Mouse (Mus musculus): ENCODE results near the gene Zbtb40. TPM values are rescaled to one million over a fixed set of nuclear protein-coding genes. Genes with fewer than 3 reads are reported as not detected.

Gene Zbtb40
- 9.9 and 10.2 TPM in 2 replicates for total RNA-seq (2021)
- long read RNA-seq, experiment 1, partial matches to known transcripts = 0 of 6 reads
- long read RNA-seq, experiment 1, other reads (novel, unspliced or antisense) = 6 of 6 reads
- long read RNA-seq, experiment 2, partial matches to known transcripts = 0 of 3 reads
- long read RNA-seq, experiment 2, other reads (novel, unspliced or antisense) = 3 of 3 reads

DNA sequence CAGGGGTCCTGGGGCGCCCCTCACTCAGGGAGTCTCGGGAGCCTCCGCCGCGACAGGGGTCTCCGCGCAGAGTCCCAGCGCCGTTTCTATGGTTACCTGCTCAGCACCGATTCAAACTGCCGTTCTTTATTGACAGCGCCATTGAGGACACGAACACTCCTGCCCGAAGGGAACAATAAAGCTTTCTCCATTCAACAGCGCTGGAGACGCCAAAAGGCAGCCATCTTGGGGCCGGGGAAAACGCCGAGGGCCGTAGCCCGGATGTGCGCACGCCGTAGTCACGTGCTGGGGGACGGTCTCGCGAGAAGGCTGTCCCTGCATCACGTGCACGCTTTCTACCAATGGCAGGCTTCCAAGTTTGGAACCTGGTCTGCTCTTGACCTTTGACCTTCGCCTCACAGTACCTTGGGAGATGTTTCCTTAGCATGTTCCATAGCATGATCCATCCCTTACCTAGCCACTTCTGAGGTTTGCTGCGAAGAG is at the start of gene Zbtb40:
Gene Zbtb40 (minus strand): TSS at position 252 of the 483 bp plus-strand sequence.
- DNase-seq = peak; percentile 97

DNA sequence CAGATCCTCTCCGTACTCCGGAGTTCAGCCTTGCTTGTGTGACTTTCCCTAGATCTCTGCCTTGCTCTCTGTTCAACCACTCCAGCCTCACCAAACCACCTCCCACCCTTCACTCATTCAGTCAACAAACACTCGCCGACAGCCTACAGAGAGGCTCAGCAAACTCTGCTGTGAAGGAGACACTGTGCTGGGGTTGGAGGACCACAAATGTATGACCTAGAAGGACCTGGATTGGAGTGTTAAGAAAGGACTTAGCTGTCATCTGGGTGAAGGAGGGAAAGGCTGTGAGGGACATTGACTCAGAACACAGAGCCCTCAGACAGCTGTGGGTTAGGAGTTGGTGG is 49.4 kb upstream of the Zbtb40 start:
- DNase-seq = no peak

GRCm38 (mm10) chr4:137097246-137097983 is 48.8 kb upstream of the Zbtb40 start:
- no peak for DNase-seq

- peak; percentile 33 for DNase-seq
Measured at GRCm38 (mm10) chr4:137096353-137096752, 47.8 kb upstream of the Zbtb40 start.

GRCm38 (mm10) chr4:137085083-137085810 is 36.6 kb upstream of the Zbtb40 start:
- peak; percentile 35 for DNase-seq

DNA sequence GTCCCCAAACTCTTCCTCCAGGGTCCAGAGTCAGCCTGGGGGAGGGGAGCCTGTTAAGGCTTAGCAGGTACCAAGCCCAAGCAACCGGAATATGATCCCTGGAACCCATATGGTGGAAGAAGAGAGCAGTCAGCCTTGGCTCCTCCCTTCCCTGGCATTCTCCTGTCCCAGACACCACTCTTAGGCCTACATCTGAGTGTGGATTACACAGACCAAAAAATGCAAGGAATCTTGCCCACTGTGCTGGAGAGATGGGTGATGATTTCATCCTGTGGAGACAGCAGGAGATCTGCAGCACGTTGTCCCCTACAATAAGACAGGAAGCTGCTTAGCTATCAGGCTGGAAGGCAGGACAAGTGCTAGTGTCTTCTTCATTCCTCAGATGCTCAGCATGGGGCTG is 34.3 kb upstream of the Zbtb40 start:
- no peak for DNase-seq

- DNase-seq = no peak
Measured at GRCm38 (mm10) chr4:137081401-137081800, 32.8 kb upstream of the Zbtb40 start.

GRCm38 (mm10) chr4:137077216-137077615 is 28.6 kb upstream of the Zbtb40 start:
- peak; percentile 47 for DNase-seq

- DNase-seq = no peak
Measured at GRCm38 (mm10) chr4:137071204-137071603, 22.6 kb upstream of the Zbtb40 start.

GRCm38 (mm10) chr4:137068491-137068890 is 19.9 kb upstream of the Zbtb40 start:
- DNase-seq = no peak

- DNase-seq = no peak
Measured at GRCm38 (mm10) chr4:137065846-137066245, 17.2 kb upstream of the Zbtb40 start.

DNA sequence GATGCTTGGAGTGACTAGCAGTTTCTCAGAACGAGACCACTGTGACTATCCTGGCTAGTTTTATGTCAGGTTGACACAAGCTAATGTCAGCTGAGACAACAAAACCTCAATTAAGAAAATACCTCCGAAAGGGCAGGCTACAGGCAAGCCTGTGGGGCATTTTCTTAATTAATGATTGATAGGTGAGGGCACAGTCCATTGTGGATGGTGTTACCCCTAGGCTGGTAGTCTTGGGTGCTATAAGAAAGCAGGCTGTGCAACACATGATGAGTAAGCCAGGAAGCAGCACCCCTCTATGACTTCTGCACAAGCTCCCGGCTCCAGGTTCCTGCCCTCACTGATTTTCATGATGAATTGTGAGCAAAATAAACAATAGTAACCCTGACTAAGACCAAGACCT is 6.3 kb upstream of the Zbtb40 start:
- no peak for DNase-seq

DNA sequence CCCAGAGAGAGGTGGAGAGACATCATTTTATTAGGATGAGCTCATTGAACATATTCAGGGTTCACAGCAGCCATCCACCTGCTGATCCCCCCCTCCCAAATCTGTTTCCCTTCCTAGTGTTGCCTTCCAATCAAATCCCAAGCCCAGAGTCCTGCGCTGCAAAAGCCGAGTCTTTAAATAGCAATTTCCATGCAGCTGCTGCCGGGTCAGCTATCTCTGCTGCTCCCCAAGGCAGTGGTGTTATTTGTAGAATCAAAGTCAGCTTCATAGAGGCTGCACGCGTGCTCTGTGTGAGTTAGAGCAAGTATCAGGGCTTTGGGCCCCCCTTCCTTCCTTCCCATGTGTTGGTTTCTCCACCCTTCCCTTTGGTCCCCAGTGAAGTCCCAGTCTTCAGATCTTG is 5.2 kb upstream of the Zbtb40 start:
- DNase-seq = no peak

GRCm38 (mm10) chr4:137047840-137048549 is 606 bp downstream of the Zbtb40 start:
- peak; percentile 45 for DNase-seq

- DNase-seq = no peak
Measured at GRCm38 (mm10) chr4:137046110-137046509, 2.5 kb downstream of the Zbtb40 start.

GRCm38 (mm10) chr4:137044516-137044915 is 4.1 kb downstream of the Zbtb40 start:
- DNase-seq = peak; percentile 17

- DNase-seq = peak; percentile 57
Measured at GRCm38 (mm10) chr4:137043799-137044198, 4.8 kb downstream of the Zbtb40 start.

DNA sequence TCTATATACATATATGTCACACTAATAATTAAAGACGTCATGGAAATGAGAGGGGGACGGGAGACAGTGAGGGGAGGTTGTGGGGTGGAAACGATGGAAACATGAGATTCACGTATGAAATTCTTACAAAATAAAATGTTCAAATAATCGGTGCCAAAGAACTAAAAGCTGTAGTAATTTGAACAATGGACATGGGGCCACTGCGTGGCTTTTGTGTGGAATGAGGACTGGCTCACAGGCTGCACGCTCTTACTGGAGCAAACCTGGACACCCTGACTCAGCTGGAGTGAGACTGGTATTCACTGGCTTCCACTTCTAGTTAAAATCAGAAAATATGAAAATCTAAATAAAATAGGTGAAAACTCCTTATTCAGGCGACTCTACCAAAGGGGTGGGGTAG is 6.6 kb downstream of the Zbtb40 start:
- DNase-seq = no peak

- peak; percentile 11 for DNase-seq
Measured at GRCm38 (mm10) chr4:137041161-137041621, 7.4 kb downstream of the Zbtb40 start.

DNA sequence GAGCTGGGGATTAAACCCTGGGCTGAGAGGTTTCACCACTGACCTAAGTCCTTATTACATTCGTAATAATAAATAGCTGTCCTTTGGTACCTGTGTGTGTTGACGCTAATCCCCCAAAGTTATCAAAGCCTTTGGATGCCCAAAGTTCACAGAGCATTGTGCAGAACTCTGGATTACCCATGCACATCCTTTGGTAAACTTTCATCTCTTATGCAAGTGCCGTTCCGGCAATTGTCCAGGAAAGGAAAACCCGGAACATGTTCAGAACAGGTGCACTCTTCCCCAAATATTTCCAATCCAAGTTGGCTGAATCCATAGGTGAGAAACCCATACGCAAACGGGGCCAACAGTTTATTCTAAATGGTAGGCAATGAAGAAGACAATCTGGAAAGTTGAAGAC is 9.2 kb downstream of the Zbtb40 start:
- DNase-seq = no peak

DNA sequence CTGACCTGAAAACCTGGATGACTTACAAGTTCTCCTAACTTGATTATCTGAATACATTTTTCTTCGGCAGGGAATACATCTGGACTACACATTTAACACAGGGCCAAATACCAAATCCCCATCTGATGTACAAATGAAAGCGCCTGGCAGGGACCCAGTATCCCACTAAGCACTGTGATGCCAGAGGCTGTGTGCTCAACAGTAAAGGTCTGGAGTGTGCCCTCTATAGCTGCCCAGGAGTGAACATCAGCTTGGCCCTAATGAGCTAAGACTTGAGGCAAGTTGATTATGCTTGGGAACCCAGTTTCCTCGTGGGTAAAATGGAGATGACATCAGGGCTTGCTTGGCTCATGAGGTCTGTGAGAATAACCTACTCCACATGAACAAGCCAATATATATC is 10.1 kb downstream of the Zbtb40 start:
- DNase-seq = no peak

DNA sequence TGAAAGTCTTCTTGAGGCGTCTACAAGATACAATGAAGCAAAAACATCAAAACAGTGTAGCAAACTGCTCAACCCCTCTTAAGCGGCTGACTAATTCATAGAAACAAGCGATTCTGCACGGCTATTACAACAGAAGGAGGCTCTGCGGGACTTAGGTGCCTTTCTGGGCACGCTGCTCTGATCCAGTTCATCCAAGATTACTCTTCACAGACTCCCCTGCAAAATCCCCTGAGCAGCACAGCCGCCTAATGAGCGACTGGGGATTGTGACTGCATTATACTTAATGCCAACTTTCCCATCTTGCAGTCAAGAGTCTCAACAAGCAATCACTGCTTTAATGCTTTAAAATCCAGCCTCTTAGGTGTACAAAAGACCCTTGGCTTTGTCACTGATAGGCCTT is 10.5 kb downstream of the Zbtb40 start:
- no peak for DNase-seq

Measured in adrenal gland, postnatal 14 days (tissue).